Mouse (Mus musculus) heart, postnatal 0 days (tissue): ENCODE data around the gene Fsd1l.

Experiments
- CTCF ChIP-seq: IDR thresholded peaks from 2 replicates; pipeline ENCODE4 v1.5.1; 2016; ENCODE audit warnings: antibody characterized with exemption, control low read depth, low read depth
- EP300 ChIP-seq: IDR thresholded peaks from 2 replicates; pipeline ENCODE4 v1.6.1; 2016; ENCODE audit warnings: antibody characterized with exemption, low read depth

DNA sequence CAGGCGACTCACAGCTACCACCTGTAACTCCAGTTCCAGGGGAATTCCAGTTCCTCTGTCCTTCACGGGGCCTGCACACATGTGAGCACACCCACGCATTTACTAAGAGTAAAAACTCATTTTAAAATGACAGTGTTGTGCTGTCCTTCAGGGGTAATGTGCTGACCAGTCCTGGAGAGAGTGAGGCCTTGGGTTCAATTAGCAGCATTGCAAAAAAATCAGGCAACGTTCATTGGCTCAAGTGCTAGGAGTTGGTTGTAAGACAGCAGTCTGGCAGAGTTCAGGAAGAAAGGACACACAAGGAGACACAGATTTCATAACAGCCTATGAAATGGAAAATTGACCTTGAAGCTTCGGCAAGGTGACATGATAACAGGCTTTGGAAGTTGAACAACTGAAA lies 87.0 kb downstream of the Fsd1l start:
- TF ChIP-seq CTCF: no peak
- TF ChIP-seq EP300: no peak
